Mouse (Mus musculus): ENCODE measurements around the gene Sema6c. TPM values are rescaled to one million over a fixed set of nuclear protein-coding genes. Genes with fewer than 3 reads are reported as not detected.

Gene Sema6c
- polyA plus RNA-seq, 1 experiment from 2014 or later = 15.2 TPM

GRCm38 (mm10) chr3:95140289-95140595 lies 20.0 kb upstream of the Sema6c start:
- peaks cover 8% of the 10 kb centered on the region; the same call in 1 of the 2 replicates for H3K36me3 ChIP-seq (ENCODE audit: control insufficient read depth, insufficient read depth, low read length)
- no peak overlapping the region for H3K4me3 ChIP-seq (ENCODE audit: low read length)
- 70% methylated on average over 18 of the region's 18 CpGs for WGBS
- H3K27ac ChIP-seq (ENCODE audit: low read depth, low read length) = no peak overlapping the region
- H3K9ac ChIP-seq (ENCODE audit: low read depth, low read length) = no peak overlapping the region
- H3K4me1 ChIP-seq (ENCODE audit: control insufficient read depth, insufficient read depth, low read depth, low read length) = peaks cover 8% of the 10 kb centered on the region
- no peaks in the 10 kb centered on the region for H3K27me3 ChIP-seq (replicated peaks; ENCODE audit: control insufficient read depth, insufficient read depth, low read length)
- H3K4me2 ChIP-seq (ENCODE audit: low read length) = no peak overlapping the region
- ATAC-seq = no peak
- no peaks in the 10 kb centered on the region for H3K9me3 ChIP-seq (ENCODE audit: control insufficient read depth, low read length)

GRCm38 (mm10) chr3:95140795-95141194 lies 19.5 kb upstream of the Sema6c start:
- Histone ChIP-seq H3K27me3 (replicated peaks; ENCODE audit: control insufficient read depth, insufficient read depth, low read length) (no peaks in the 10 kb centered on the region), H3K9me3 (ENCODE audit: control insufficient read depth, low read length) (no peaks in the 10 kb centered on the region), H3K36me3 (ENCODE audit: control insufficient read depth, insufficient read depth, low read length) (peaks cover 8% of the 10 kb centered on the region; the same call in 1 of the 2 replicates), H3K4me3 (ENCODE audit: low read length) (no peak overlapping the region), H3K9ac (ENCODE audit: low read depth, low read length) (no peak overlapping the region), H3K4me1 (ENCODE audit: control insufficient read depth, insufficient read depth, low read depth, low read length) (peaks cover 2% of the 10 kb centered on the region), H3K4me2 (ENCODE audit: low read length) (no peak overlapping the region), H3K27ac (ENCODE audit: low read depth, low read length) (no peak overlapping the region)
- no peak for ATAC-seq
- 91% methylated on average over 6 of the region's 6 CpGs for WGBS

DNA sequence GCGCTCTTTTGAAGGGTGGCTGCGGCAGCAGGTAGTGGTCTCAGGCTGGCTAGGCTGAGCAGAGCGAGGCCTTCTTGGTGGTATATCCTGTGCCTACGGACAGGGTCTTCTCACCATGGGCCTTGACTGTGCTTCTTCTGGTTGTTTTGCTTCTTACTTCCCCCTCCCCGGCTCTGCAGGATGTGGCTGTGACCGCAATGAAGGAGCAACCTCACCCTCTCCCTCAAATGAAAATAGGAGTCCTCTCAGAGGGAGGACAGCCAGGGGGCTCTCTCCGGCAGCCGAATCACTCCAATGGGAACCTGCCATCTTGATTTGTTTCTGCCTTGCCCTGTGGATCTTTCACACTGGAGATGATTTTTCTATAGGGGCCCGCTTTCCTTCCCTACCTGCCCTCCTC lies 18.8 kb upstream of the Sema6c start:
- Histone ChIP-seq H3K9me3 (ENCODE audit: control insufficient read depth, low read length) (no peaks in the 10 kb centered on the region), H3K4me1 (ENCODE audit: control insufficient read depth, insufficient read depth, low read depth, low read length) (no peaks in the 10 kb centered on the region), H3K27me3 (replicated peaks; ENCODE audit: control insufficient read depth, insufficient read depth, low read length) (no peaks in the 10 kb centered on the region), H3K9ac (ENCODE audit: low read depth, low read length) (no peak overlapping the region), H3K4me2 (ENCODE audit: low read length) (no peak overlapping the region), H3K36me3 (ENCODE audit: control insufficient read depth, insufficient read depth, low read length) (peaks cover 8% of the 10 kb centered on the region; the same call in 1 of the 2 replicates), H3K27ac (ENCODE audit: low read depth, low read length) (no peak overlapping the region), H3K4me3 (ENCODE audit: low read length) (no peak overlapping the region)
- WGBS = 94% methylated on average over 9 of the region's 9 CpGs
- ATAC-seq = no peak

GRCm38 (mm10) chr3:95141952-95142616 lies 18.2 kb upstream of the Sema6c start, which contains the start of gene Tnfaip8l2:
Tnfaip8l2 (minus strand) TSS chr3:95142360.
- 87% methylated on average over 10 of the region's 10 CpGs for WGBS
- no peak within 1 kb of the TSS for H3K4me3 ChIP-seq (ENCODE audit: low read length)
- H3K27ac ChIP-seq (ENCODE audit: low read depth, low read length) = no peak within 1 kb of the TSS
- H3K27me3 ChIP-seq (replicated peaks; ENCODE audit: control insufficient read depth, insufficient read depth, low read length) = no peaks in the 10 kb centered on the region
- H3K4me1 ChIP-seq (ENCODE audit: control insufficient read depth, insufficient read depth, low read depth, low read length) = no peaks in the 10 kb centered on the region
- peaks cover 8% of the 10 kb centered on the region; the same call in 1 of the 2 replicates for H3K36me3 ChIP-seq (ENCODE audit: control insufficient read depth, insufficient read depth, low read length)
- H3K9me3 ChIP-seq (ENCODE audit: control insufficient read depth, low read length) = no peaks in the 10 kb centered on the region
- peak; percentile 57; the same call in 1 of the 2 replicates for ATAC-seq
- no peak within 1 kb of the TSS for H3K9ac ChIP-seq (ENCODE audit: low read depth, low read length)
- H3K4me2 ChIP-seq (ENCODE audit: low read length) = no peak within 1 kb of the TSS

DNA sequence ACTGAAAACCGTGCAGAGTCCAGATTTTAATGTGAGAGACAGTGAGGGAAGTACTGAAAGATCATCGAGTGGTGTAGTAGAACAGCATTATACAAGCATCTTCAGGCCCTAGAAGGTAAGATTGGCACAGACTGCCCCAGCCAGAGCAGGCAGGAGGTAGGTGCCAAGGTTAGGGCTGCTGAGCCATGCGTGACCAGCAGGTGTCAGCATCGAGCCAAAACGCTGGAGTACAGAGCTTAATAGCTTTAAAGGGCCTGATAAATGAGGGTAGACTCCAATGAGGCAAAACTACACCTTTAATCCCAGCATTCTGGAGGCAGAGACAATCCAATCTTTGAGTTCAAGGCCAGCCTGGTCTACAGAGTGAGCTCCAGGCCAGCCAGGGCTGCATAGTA lies 17.6 kb upstream of the Sema6c start:
- 6% methylated on average over 5 of the region's 5 CpGs for WGBS
- H3K27me3 ChIP-seq (replicated peaks; ENCODE audit: control insufficient read depth, insufficient read depth, low read length) = no peaks in the 10 kb centered on the region
- no peak overlapping the region for H3K4me2 ChIP-seq (ENCODE audit: low read length)
- H3K9ac ChIP-seq (ENCODE audit: low read depth, low read length) = no peak overlapping the region
- H3K27ac ChIP-seq (ENCODE audit: low read depth, low read length) = no peak overlapping the region
- peaks cover 8% of the 10 kb centered on the region; the same call in 1 of the 2 replicates for H3K36me3 ChIP-seq (ENCODE audit: control insufficient read depth, insufficient read depth, low read length)
- H3K4me1 ChIP-seq (ENCODE audit: control insufficient read depth, insufficient read depth, low read depth, low read length) = no peaks in the 10 kb centered on the region
- no peaks in the 10 kb centered on the region for H3K9me3 ChIP-seq (ENCODE audit: control insufficient read depth, low read length)
- peak; percentile 69; the same call in 1 of the 2 replicates for ATAC-seq
- no peak overlapping the region for H3K4me3 ChIP-seq (ENCODE audit: low read length)

DNA sequence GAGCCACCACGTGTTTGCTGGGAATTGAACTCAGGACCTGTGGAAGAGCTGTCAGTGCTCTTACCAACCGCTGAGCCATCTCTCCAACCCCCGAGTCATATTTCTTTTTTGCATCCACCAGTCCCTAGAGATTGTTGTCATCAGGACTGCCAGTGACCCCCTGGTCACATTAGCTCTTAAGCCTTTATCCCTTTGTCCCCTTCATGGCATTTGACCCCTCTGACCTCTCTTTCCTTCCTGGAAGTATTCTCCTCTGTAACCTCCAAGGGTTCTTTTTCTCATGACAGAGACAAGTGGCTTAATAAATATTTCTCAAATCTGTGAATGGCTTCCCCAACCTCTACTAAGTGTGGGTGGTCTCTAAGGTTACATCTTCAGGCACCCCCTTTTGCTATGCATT lies 12.3 kb upstream of the Sema6c start:
- no peaks in the 10 kb centered on the region for H3K27me3 ChIP-seq (replicated peaks; ENCODE audit: control insufficient read depth, insufficient read depth, low read length)
- WGBS = 35% methylated on average over 3 of the region's 3 CpGs
- no peak overlapping the region for H3K27ac ChIP-seq (ENCODE audit: low read depth, low read length)
- H3K4me2 ChIP-seq (ENCODE audit: low read length) = no peak overlapping the region
- no peaks in the 10 kb centered on the region for H3K4me1 ChIP-seq (ENCODE audit: control insufficient read depth, insufficient read depth, low read depth, low read length)
- H3K9ac ChIP-seq (ENCODE audit: low read depth, low read length) = no peak overlapping the region
- H3K36me3 ChIP-seq (ENCODE audit: control insufficient read depth, insufficient read depth, low read length) = no peaks in the 10 kb centered on the region
- no peaks in the 10 kb centered on the region for H3K9me3 ChIP-seq (ENCODE audit: control insufficient read depth, low read length)
- ATAC-seq = no peak
- H3K4me3 ChIP-seq (ENCODE audit: low read length) = no peak overlapping the region

DNA sequence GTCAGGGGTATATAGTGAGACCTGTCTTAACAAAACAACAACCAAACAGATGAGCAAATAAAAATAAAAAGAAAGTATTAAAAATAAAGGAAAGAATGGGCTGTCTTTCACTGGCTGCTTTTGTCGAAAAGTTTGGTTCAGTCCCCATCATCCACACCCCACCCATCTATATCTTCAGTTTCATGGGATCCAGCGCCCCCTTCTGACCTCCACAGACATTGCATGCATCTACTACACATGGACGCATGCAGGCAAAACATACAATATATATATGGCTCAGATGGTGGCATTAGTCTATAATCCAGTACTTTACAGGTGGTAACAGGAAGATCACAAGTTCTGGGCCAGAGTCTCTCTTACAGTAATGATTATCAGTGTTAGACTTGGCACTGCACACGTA lies 6.4 kb upstream of the Sema6c start:
- Histone ChIP-seq H3K4me2 (ENCODE audit: low read length) (no peak overlapping the region), H3K9me3 (ENCODE audit: control insufficient read depth, low read length) (no peaks in the 10 kb centered on the region), H3K4me1 (ENCODE audit: control insufficient read depth, insufficient read depth, low read depth, low read length) (no peaks in the 10 kb centered on the region), H3K9ac (ENCODE audit: low read depth, low read length) (no peak overlapping the region), H3K4me3 (ENCODE audit: low read length) (no peak overlapping the region), H3K27me3 (replicated peaks; ENCODE audit: control insufficient read depth, insufficient read depth, low read length) (no peaks in the 10 kb centered on the region), H3K36me3 (ENCODE audit: control insufficient read depth, insufficient read depth, low read length) (no peaks in the 10 kb centered on the region), H3K27ac (ENCODE audit: low read depth, low read length) (no peak overlapping the region)
- ATAC-seq = no peak
- WGBS = 52% methylated on average over 4 of the region's 4 CpGs

DNA sequence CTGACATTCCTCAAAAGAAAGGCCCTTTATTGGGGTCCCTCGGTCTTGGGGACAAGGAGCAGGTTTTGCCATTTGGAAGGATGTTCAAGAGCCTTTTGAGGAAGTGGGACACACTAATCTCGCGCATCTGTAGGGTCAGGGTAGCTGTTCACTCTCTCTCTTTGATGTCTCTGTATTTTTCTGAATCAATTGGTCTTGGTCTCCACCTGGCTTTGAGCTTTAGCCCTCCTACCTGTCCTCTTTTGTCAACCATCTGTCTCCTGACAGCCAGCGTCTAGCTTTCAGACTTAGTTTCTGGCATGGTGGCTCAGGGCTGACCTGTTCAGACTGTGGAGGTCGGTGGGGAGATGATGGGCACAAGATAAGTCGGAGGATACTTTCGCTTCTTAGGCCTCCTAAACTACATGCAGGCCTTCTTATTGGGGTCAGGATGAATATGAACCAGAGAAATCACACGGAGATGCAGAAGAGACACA lies 708 bp upstream of the Sema6c start:
- WGBS = 15% methylated on average over 8 of the region's 8 CpGs
- ATAC-seq = no peak
- peaks cover 33% of the 10 kb centered on the region for H3K4me1 ChIP-seq (ENCODE audit: control insufficient read depth, insufficient read depth, low read depth, low read length)

GRCm38 (mm10) chr3:95161041-95161551 lies 839 bp downstream of the Sema6c start:
- peaks cover 13% of the 10 kb centered on the region for H3K36me3 ChIP-seq (ENCODE audit: control insufficient read depth, insufficient read depth, low read length)
- no peaks in the 10 kb centered on the region for H3K27me3 ChIP-seq (replicated peaks; ENCODE audit: control insufficient read depth, insufficient read depth, low read length)
- peak overlapping the region; percentile 77 for H3K4me2 ChIP-seq (ENCODE audit: low read length)
- H3K4me3 ChIP-seq (ENCODE audit: low read length) = peak overlapping the region; percentile 82
- ATAC-seq = peak; percentile 6; the same call in 1 of the 2 replicates
- H3K27ac ChIP-seq (ENCODE audit: low read depth, low read length) = peak overlapping the region; percentile 82
- WGBS = under 1% methylated on average over 29 of the region's 30 CpGs
- peaks cover 36% of the 10 kb centered on the region for H3K4me1 ChIP-seq (ENCODE audit: control insufficient read depth, insufficient read depth, low read depth, low read length)
- no peaks in the 10 kb centered on the region for H3K9me3 ChIP-seq (ENCODE audit: control insufficient read depth, low read length)
- peak overlapping the region; percentile 86 for H3K9ac ChIP-seq (ENCODE audit: low read depth, low read length)

More for the DNA sequence above, 708 bp upstream of the Sema6c start:
- peak overlapping the region; percentile 82 for H3K4me3 ChIP-seq (ENCODE audit: low read length)
- H3K4me2 ChIP-seq (ENCODE audit: low read length) = peak overlapping the region; percentile 77
- H3K9me3 ChIP-seq (ENCODE audit: control insufficient read depth, low read length) = no peaks in the 10 kb centered on the region
- peak overlapping the region; percentile 74 for H3K27ac ChIP-seq (ENCODE audit: low read depth, low read length)
- peak overlapping the region; percentile 67 for H3K9ac ChIP-seq (ENCODE audit: low read depth, low read length)
- peaks cover 3% of the 10 kb centered on the region for H3K36me3 ChIP-seq (ENCODE audit: control insufficient read depth, insufficient read depth, low read length)
- no peaks in the 10 kb centered on the region for H3K27me3 ChIP-seq (replicated peaks; ENCODE audit: control insufficient read depth, insufficient read depth, low read length)
